Mouse (Mus musculus) adrenal gland, postnatal 14 days (tissue): ENCODE results near the gene Pde8b. TPM values are rescaled to one million over a fixed set of nuclear protein-coding genes. Genes with fewer than 3 reads are reported as not detected.

Source experiments
- DNase-seq: peaks from one replicate; pipeline ENCODE4 v3.0.0; 2021; ENCODE audit warnings: mixed read lengths
- total RNA-seq: library from RNA; stranded (reverse); gene quantifications from 2 replicates; pipeline ENCODE4 v1.2.3, GENCODE M21; 2021

Pde8b gene
- total RNA-seq, 1 experiment from 2014 or later: 84.2 TPM

GRCm38 (mm10) chr13:95081082-95081481, 169.1 kb downstream of the Pde8b start:
- no peak for DNase-seq

- no peak for DNase-seq
Measured at GRCm38 (mm10) chr13:95078492-95078891, 171.6 kb downstream of the Pde8b start.

GRCm38 (mm10) chr13:95077688-95078087, 172.4 kb downstream of the Pde8b start:
- no peak for DNase-seq

- DNase-seq: no peak
Measured at GRCm38 (mm10) chr13:95076142-95076541, 174.0 kb downstream of the Pde8b start.

GRCm38 (mm10) chr13:95073445-95074172, 176.5 kb downstream of the Pde8b start:
- DNase-seq: no peak

- DNase-seq: no peak
Measured at GRCm38 (mm10) chr13:95070268-95070667, 179.9 kb downstream of the Pde8b start.

GRCm38 (mm10) chr13:95067854-95068253, 182.3 kb downstream of the Pde8b start:
- DNase-seq: peak; percentile 38

- DNase-seq: no peak
Measured at GRCm38 (mm10) chr13:95063390-95064017, 186.6 kb downstream of the Pde8b start.

GRCm38 (mm10) chr13:95058885-95059284, 191.3 kb downstream of the Pde8b start:
- peak; percentile 39 for DNase-seq

- DNase-seq: no peak
Measured at GRCm38 (mm10) chr13:95056501-95057280, 193.4 kb downstream of the Pde8b start.

- DNase-seq: no peak
Measured at GRCm38 (mm10) chr13:95055742-95056388, 194.3 kb downstream of the Pde8b start.

GRCm38 (mm10) chr13:95052421-95052820, 197.7 kb downstream of the Pde8b start:
- DNase-seq: no peak

- no peak for DNase-seq
Measured at GRCm38 (mm10) chr13:95050398-95050797, 199.7 kb downstream of the Pde8b start.

GRCm38 (mm10) chr13:95044108-95044507, 206.0 kb downstream of the Pde8b start:
- no peak for DNase-seq

- DNase-seq: no peak
Measured at GRCm38 (mm10) chr13:95040140-95040738, 209.9 kb downstream of the Pde8b start.

- DNase-seq: no peak
Measured at GRCm38 (mm10) chr13:95038200-95038599, 211.9 kb downstream of the Pde8b start.

GRCm38 (mm10) chr13:95034715-95035114, 215.4 kb downstream of the Pde8b start:
- no peak for DNase-seq

GRCm38 (mm10) chr13:95034094-95034493, 216.0 kb downstream of the Pde8b start:
- peak; percentile 80 for DNase-seq

GRCm38 (mm10) chr13:95032973-95033372, 217.2 kb downstream of the Pde8b start:
- DNase-seq: no peak

- no peak for DNase-seq
Measured at GRCm38 (mm10) chr13:95032127-95032831, 217.9 kb downstream of the Pde8b start.

GRCm38 (mm10) chr13:95030828-95031227, 219.3 kb downstream of the Pde8b start:
- DNase-seq: no peak
